Mouse (Mus musculus) bone marrow macrophage, adult 2 months (primary cell): ENCODE data around the gene Arhgef28.

Experiments used
- CTCF ChIP-seq: IDR thresholded peaks from 2 replicates; pipeline ENCODE4 v1.5.1; 2012; ENCODE audit warnings: low read depth, mild to moderate bottlenecking, low read length, moderate library complexity
- POLR2A ChIP-seq: IDR thresholded peaks from 2 replicates; pipeline ENCODE4 v1.6.1; 2012; ENCODE audit warnings: mild to moderate bottlenecking, low read depth, low read length, borderline replicate concordance

DNA sequence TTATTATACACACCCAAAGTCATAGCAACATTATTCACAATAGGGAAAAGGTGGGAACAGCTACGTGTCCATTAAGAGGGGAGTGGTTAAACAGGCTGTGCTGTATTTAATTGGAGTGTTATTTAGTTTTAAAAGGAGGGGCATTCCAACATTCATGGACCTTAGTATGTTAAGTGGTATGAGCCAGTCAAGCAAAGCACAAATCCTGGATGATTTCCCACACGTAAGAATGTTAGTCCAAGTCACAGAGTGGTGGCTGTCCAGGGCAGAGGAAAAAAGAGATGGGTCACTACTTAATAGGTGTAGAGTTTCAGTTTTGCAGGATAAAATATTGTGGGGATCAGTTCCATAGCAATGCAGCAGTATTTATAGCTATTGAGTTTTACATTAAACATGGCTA, 20.0 kb upstream of the Arhgef28 start:
- TF ChIP-seq CTCF (no peak), POLR2A (no peak)
